Mouse (Mus musculus) adrenal gland, postnatal 10 days (tissue): ENCODE results near the gene Adcy6. TPM values are rescaled to one million over a fixed set of nuclear protein-coding genes. Genes with fewer than 3 reads are reported as not detected.
"Not testable (repeated sequence)": the region's sequence is repeated elsewhere in the genome, so short reads cannot be mapped to it uniquely, and the experiment has no call there.

ENCODE experiments used
- DNase-seq: peaks from one replicate; pipeline ENCODE4 v3.0.0; 2021; ENCODE audit warnings: mixed read lengths
- total RNA-seq, 2 experiments: library from RNA; stranded (reverse); gene quantifications; 2 replicates each; pipeline ENCODE4 v1.2.3; 2021

Gene Adcy6
- total RNA-seq, 2 experiments from 2014 or later: 83.5 to 101 TPM

DNA sequence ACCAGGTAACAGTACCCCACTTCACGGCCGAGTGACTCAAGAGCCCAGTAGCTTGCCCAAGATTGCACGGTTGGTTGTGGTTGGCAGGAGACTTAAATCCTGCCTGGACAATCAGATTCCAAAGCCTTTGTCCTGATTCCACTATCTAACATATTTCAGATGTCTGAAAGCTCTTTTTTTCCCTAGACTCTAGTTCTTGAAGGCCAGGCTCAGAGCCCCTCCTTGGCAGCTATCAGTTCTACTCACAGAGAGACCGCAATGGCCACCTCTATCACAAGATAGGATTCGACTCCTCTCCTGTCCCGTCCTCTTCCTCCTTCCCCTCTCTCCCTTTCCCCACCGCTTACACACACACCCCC lies 8.1 kb downstream of the Adcy6 start:
- DNase-seq: no peak

DNA sequence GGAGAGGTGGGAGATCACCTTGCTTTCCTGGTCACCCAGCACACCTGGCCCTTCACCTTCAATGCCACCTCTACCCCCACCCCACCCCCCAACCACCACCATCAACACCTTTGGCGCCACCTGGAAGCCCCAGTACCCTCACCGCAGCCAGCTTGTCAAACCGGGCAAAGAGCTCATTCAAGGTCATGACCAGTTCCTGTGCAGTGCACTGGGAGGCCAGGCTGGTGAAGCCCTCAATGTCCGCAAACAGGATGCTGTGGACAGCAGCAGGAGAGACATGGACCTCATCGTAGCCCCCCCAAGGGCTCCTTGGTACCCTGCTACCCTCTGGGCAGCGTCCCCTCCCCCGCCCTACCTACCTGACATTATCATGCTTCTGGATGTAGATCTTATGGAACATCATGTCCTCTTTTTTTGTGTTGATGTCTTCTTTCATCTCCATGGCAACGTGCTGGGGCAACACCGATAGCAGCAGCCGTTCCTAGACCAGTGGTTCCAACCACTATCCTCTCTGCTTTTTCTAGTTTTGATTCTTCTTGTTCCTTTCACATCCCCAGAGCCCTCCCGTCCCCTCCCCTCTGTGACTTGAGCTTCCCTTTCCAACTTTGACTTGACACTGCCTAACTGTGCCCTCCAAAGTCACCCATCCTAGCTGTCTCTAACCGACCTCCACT lies 9.7 kb downstream of the Adcy6 start:
- DNase-seq: no peak

DNA sequence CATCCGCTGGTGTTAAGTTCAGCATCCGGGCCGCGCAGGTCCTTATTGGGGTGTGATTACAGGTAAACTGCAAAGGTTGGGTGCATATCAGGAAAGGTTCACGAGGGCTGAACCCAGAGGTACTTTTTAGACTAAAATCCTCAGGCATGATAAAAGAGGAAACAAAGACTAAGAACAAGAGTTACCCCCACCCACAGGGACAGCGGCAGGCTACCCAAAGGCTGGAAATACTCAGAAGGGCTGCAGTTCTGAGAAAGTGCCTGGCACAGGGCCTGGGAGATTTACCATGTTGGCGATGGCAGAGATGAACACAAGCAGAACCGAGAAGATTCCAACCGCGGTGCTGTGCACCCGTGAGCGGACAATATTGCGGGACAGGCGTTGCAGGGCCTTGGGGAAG lies 13.3 kb downstream of the Adcy6 start:
- no peak for DNase-seq

DNA sequence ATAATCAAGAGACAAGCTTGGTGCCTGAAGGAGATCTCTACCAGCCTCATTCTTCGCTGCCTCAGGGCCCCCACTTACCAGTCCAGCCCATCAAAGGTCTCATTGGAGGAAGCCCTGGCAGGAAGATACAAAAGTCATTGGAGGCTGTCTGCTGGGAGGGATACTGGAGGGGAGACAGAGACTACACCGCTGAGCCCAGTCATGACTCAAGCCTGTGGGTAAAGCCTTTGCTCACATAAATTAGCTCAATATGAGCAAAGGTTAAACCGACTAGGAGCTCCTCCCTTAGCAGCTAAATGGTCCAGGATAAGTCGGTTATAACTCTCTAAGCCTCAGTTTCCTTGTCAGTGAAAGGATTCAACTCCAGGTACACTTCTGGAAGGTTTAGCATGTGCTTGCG lies 14.8 kb downstream of the Adcy6 start:
- DNase-seq: no peak

DNA sequence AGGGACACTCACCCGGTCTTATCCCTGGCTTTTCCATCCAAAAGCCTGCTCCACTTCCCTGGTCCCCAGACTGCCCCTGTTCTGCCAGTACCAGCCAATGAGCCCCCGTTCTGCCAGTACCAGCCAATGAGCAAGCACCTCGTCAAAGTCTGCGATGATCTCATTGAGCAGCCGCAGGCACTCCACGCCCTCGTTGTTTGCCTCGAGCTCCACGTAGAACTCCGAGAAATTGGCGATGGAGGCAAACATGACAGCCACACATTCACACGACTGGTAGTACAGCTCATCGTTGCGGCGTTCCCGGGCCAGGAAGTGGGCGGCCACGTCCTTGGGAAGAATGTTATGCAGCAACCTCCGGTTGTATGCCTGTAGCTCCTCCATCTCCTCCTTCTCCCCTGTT lies 15.7 kb downstream of the Adcy6 start:
- DNase-seq: no peak

DNA sequence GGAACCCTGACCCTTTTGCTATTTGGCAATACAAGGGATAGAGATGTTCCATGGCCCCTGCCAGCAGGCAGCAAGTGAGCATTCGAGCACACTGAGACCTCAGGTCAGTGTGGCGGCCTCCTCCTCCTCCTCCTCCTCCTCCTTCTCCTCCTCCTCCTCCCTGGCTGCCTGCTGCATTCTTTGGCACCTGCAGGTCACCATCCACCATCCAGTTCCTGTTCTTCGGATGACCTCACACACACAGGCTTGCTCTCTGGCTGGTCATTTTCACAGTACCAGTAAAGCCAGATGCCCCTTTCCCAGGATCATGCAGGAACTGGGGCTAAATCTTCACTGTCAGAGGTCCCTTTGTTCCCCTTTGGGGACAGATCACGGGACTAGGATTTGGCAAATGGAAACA lies 18.5 kb downstream of the Adcy6 start:
- DNase-seq: no peak

DNA sequence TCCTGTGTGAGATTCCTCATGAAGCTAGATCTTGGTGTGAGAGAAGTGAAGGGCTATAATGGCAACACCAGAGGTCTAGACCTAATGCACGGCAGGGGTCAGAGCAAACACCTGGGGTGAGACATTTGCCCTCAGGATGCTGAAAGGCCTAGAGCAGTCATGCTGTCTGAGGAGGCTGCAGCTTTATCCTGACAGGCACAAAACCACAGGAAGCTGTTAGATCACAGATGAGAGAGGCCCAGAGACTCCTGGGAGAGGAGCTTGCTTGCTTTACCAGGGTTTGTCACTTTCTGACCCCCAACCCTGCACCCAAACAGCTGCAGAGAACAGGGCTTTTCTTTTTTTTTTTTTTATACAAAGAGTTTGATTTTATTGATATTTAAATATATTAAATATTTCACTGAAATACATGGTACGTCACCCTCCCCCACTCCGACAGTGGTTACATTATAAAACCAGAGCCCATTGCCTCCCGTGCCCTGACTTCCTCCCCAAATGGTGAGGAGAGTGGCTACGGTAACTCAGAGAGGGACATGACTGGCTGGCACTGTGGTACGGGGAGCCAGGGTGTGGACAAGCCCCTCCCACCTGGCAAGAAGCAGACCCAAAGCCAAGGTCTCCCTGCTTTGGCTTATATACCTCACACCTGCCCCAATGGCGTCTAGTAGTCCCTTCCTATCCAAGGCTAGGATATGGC lies 20.1 kb downstream of the Adcy6 start:
- no peak for DNase-seq

DNA sequence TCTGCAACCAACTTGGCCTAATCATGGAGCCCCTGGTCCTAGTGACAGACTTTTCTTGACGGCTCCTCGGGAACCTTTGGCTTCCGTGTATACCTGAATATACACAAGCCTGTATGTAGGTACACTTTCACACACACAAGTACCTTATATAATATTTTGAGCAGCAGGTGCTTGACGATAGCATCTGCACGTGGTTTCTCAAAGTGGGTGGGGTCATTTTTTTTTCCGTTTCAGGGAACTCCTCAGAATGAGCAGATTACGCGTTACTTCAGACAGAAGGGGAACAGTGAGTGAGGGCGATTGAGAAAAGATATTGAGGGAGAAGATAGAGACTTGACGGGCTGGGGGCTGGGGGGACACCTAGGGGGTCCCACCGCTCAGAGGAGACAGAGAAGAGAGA lies 22.1 kb downstream of the Adcy6 start:
- no peak for DNase-seq

DNA sequence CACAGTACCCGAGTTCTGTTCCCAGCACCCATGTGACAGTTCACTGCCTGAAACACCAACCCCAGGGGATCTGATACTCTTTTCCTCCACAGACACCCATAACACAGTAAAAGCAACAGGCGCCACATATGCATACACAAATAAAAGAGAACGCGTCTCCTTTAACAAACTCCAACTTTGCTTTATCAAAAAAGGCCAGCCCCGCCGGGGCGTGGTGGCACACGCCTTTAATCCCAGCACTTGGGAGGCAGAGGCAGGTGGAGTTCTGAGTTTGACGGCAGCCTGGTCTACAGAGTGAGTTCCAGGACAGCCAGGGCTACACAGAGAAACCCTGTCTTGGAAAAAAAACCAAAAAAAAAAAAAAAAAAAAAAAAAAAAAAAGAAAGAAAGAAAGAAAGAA lies 23.7 kb downstream of the Adcy6 start:
- DNase-seq: not testable (repeated sequence)

DNA sequence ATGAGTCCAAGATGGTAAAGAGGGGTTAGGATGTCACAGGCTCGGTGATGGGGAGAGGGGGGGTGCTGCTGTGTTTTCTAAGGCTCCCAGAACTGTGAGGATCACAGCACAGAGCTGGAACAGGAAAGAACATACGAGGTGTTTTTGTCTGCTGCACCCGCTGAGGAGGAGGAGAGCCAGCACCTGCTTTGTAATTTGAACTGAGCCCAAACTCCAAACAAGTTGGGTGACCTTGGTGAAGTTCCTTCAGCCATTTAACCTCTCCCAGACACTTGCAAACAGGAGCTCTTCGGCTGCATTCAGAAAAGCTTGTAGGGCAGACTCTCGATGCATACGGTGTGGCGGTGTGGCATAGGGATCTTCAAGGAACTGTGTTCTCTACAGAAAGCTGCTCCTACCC lies 24.5 kb downstream of the Adcy6 start:
- no peak for DNase-seq

DNA sequence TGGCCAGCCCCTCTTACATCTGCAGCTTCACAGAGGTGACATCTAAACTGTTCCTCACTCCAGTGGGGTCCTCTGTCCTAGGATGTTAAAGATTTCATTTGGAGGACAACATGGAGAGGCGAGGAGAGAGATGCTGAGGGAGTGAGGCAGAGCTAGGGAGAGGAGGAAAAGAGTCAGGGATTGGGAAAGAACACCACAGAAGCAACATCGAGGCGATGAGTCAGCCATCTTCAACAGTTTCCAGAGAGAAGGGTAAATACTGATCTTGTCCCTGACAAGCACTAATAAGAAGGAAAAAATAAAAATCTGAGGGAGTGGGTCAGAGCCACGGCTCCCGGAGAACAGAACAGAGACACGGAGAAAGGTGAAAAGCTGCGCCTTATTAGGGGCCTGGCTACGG lies 26.9 kb downstream of the Adcy6 start:
- DNase-seq: no peak

DNA sequence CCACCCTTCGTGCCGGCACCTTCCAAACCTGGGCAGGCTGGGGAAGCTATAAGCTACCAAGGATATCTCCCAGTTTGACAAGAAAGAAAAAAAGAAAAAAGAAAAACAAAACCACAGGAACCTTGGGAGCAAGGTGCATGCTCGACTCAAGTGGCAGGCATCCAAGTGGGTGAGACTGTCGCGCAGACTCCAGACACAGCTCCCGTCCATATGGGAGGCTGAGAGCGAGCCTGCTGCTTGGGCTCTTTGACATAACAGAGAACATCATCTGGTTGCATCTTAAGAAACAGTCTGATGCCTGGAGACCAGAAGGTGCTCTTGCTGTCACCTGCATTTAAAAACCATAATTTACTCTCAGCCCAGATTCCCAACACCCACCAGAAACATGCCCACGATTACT lies 27.5 kb downstream of the Adcy6 start:
- peak; percentile 67 for DNase-seq

DNA sequence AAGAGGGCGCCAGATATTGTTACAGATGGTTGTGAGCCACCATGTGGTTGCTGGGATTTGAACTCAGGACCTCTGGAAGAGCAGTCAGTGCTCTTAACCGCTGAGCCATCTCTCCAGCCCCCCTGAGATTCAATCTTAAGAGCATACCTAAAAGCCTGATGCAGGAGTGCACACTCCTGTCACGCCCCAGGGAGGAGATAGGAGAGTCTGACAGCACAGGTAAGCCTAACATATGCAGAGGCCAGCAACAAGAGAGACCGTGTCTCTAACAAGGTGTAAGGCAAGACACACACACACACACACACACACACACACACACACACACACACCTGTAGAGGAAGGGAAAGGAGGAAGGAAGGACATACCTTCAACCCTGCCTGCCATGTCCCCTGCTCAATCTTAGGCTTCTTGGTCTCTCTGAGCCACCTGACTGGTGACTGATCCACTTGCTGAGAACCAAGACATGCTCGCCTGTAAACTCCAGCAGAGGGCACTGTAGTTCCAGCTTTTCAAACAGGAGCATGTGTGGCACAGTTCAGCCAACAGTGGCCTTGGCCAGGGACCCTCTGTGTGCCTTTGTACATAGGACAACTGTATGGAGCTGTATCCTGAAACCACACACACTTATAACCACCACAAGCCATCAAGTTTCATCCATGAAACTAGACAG lies 29.9 kb downstream of the Adcy6 start:
- peak; percentile 80 for DNase-seq

DNA sequence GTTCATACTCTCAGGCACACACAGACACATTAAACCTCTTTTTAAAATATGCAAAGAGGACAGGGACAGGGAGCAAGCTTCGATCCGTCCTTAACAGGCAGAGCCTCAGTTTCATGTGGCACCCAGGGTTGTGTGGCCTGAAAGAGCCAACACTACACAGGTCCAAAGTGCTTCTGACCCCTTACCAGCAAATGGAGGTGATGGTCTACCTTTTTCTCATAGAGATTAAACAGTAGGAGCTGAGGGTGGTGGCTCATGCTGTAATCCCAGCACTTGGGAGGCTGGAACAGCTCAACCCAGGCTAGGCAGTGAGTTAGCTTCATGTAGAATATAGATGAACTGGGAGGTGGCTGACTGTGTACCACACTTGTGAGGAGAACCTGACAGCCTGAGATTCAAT lies 30.6 kb downstream of the Adcy6 start:
- DNase-seq: no peak

DNA sequence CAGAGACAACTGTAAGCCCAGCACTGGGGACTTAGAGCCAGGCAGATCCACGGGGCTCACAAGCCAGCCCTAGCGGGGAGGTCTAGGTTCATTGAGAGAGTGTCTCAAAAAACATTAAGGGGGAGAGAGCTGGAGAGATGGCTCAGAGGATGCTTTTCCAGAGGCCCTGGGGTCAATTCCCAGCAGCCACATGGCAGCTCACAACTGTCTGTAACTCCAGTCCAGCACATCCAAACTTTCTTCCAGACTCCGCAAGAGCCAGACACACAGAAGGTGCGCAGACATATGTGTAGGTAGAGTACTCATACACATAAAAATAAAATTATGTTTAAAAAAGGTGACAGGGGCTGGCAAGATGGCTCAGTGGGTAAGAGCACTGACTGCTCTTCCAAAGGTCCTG lies 36.6 kb downstream of the Adcy6 start:
- DNase-seq: no peak

DNA sequence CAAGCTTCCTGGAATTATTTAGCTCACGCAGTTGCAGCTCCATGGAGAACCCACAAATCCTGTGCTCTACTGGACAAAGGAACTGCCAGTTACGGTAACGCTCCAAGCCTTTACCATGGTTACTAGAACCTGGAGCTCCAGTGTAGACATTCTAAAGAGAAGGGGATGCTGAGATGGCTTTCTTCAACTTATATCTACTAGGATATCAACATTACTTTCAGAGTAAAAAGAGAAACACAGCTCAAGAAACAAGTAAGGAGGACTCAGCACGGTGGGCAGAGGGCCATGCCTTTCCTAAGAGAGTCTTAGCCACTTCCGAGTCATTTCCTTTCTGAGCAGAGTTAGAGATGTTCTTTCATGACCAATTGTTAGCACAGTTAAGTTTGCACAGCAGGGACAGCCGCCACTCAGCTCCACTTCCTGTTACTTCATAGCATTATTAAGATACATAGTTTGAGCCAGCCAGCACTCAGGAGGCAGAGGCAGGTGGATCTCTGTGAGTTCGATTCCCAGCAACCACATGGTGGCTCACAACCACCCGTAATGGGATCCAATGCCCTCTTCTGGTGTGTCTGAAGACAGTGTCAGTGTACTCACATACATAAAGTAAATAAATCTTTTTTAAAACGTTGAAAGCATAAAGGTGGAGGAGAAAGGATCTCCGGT lies 38.9 kb downstream of the Adcy6 start, which contains the start of the genes Ccnt1 and 4930415O20Rik:
Gene Ccnt1, minus strand, starts transcription at position 51 of the 666 bp plus-strand sequence.
Gene 4930415O20Rik, plus strand, starts transcription at position 132 of the 666 bp plus-strand sequence.
- DNase-seq: no peak

DNA sequence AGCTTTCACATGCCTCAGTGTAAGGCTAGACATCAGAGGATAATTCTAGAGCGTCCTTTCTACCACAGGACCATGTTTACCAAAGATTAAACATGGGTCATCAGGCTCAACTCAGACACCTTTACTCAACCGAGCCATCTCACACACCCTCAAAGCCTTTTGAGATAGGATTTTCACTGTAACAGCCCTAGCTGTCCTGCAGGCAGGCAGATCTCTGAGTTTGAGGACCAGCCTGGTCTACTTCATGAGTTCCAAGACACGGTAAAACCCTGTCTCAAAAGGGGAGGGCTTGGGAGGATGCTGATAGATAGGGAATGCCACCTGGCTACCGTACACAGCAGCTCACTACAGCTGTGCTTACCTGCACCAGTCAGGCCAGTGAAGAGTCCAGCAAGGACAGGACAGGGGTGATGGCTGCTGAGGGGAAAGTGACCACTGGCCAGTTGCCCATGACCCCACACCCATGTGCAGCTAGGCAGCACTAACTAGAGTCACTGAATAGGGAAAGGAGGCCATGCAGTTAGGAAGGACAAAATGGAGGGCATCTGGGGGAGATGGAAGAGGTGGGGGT lies 40.0 kb downstream of the Adcy6 start:
- no peak for DNase-seq

DNA sequence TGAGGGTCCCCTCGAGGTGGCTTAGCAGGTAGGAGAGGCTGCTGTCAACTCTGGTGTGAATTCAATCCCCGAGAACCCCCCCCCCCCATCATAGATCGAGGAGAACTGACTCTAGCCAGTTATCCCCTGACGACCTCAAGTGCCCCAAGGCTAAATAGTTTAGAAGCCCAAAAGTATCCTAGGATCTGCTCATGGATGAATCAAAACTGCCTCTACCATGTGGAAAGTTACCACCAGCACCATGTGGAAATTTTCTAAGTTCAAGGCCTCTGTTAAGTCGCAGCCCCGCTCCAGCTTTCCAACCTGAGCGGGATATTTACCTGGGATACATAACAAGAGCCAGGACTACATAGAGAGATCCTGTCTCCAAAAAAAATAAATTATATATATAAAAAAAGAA lies 40.7 kb downstream of the Adcy6 start:
- no peak for DNase-seq

DNA sequence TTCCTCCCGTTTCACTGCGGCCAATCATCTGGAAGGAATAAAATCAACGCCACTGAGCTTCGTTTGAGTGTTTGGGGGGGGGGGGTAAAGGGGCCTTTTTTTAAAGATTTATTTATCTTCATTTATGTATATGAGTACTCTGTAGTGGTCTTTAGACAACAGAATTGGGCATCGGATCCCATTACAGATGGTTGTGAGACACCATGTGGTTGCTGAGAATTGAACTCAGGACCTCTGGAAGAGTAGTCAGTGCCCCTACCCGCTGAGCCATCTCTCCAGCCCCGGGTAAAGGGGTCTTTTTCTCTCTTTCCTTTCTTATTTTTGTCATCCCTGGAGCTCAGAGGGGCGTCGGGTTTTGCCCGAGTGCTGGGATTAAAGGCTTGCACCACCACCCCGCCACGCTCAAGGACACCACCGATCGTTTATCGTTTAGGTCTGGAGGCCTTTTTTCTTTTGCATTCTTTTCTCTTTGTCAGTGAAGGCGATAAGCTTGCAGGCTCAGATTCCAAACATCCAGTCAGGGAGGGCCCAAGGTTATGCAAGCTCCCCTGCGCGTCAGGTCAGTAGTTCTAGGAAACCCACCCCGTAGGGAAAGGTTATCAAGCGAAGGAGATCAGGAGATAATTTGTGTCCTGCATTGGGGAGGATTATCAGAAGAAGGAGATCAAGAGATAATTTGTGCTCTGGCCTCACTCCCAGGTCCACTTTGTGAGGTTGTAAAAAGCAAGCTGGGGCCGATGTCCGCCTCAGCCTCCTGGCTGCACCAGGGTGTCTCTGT lies 41.4 kb downstream of the Adcy6 start:
- peak; percentile 49 for DNase-seq

DNA sequence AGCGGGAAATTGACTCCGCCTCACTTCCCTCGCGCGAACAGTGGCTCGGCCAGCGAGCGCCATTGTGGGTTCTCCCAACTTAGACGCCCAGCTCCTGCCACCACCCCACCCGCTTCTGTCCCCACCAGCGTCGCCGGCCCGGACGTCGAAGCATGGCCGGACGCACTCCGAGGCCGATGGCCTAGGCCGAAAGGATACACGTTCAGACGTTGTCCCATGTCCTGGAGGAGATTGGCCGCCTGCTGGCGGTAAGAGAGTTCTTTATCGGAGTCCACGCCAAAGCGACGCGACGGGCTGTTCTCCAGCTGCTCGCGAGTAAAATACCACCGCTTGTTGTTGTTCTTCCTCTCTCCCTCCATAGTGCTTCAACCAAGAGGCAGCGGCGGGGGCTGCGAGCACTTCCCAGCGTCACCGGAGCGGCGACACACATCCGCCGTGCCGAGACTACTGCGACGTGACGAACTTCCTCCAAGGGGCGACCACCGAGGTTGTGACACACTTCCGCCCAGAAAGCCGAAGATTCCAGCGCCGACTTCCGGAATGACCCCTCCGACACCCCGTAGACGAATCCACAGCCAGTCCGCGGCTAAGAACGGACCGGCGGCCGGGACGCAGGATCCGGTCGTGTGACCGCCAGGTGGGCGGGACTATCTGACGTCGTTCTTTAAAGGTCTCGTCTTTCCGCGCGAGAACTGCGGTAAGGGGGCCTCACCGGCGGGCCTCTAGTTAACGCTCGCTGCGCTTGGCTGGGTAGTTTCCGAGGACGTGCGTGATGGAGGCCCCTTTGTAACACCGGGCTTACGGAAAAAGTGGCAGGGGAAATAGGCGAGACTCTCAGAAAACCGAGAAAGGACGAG lies 42.4 kb downstream of the Adcy6 start:
- DNase-seq: peak; percentile 100

DNA sequence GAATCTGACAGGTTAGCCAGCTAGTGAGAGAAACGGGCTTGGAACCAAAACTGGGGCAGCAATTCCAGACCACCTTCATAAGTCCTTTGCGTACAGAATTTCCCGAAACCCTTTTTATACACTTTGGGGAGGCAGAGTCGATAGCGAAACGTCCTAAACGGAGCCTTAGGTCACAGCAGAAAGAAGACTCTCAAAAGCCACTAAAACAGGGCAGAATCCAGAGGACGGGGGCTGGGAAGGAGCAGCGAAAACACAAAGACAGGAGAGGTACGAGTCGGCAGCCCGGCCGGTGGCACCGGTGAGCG lies 43.0 kb downstream of the Adcy6 start:
- no peak for DNase-seq
